Mouse (Mus musculus) kidney, postnatal 36 days (tissue): ENCODE measurements around the gene Ubl7.
A peak's percentile ranks its signal among the peaks of the same experiment; 100 is the strongest.

Experiments
- DNase-seq, 2 experiments: peaks; one replicate each; pipeline ENCODE4 v3.0.0; 2021 to 2022; ENCODE audit warnings: mixed read lengths in 2 of 2

Ubl7 gene

DNA sequence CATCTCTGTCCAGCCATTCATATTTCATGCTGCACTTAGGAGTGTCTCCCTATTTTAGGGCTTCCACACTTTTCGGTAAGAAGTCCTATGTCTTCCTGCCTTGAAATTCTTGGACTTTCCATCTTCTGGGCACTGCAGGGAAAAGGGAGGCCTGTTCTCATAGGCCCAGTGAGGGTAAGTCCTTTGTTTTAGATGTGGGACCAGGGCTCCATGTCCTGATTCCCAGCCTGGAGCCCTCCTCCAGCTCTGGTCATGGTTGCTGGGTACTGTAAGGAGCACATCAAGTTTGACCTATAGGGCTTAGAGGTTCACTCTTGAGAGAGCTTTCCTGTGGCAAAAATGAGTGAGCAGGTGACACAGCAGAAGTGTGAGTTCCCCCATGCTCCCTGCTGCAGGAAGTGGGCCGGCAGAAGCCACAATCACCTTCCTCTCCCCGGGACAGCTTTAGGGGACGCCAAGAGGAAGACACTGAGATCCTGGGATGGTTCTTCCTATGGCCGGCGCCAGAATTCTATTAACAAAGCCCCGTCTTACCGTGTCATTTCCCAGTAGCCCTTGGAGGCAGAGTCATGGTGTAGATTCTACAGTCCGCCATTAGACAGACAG lies 57.5 kb downstream of the Ubl7 start:
- no peak for DNase-seq

- no peak for DNase-seq
Measured at GRCm38 (mm10) chr9:57968783-57969542, 58.2 kb downstream of the Ubl7 start.

GRCm38 (mm10) chr9:57969736-57970495 lies 59.1 kb downstream of the Ubl7 start:
- peak; percentile 21 to 70 for DNase-seq

GRCm38 (mm10) chr9:57971413-57971812 lies 60.6 kb downstream of the Ubl7 start:
- no peak for DNase-seq

DNA sequence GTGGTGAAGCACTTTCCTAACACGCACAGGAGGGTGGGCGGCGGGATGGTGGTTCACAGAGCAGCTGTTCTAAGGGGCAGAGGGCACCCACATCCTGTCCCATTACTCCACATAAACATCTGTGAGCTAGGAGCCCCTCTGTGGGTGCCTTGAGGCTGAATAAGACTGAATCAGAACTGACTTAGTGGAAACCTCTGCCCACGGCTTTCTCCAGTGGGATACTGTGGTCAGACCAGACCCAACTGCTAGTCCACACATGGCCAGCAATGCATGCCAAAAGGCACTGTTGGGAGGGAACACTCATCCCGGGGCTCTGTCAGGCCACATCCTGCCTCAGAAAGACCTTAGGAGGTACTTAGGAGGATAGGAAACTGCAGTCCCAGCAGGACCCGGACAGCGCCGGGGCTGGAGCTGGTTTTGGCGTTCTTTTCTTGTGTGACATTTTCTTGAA lies 61.4 kb downstream of the Ubl7 start:
- DNase-seq, result peak; percentile 27 to 46

DNA sequence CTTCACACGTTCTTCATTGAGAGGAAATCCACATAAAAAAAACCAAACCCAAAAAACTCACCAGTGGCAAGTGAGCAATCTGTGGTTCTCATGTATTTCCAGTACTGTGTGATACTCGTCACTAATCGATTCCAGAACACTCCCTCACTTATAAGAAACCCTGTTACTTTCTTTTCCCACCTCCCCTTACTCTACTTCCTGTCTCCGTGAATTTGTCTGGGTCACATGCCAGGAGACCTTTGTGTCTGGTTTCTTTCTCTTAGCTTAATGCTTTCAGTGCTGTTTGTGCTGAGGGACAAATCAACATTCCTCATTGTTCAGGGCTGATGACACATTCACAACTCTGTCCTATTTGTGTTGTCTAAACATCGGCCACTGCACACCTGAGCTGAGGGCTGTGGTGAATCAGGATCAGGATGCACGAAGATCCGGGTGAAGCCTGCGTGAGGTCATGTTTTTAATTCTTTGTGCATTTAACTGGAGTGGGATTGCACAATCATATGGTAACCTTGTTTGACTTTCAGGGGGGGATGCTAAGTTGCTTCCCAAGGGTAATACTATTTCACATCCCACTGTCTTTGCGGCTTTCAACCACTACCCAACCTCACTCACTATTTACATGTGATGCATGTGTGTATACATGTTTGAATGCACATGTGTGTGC lies 62.1 kb downstream of the Ubl7 start:
- DNase-seq, result no peak

DNA sequence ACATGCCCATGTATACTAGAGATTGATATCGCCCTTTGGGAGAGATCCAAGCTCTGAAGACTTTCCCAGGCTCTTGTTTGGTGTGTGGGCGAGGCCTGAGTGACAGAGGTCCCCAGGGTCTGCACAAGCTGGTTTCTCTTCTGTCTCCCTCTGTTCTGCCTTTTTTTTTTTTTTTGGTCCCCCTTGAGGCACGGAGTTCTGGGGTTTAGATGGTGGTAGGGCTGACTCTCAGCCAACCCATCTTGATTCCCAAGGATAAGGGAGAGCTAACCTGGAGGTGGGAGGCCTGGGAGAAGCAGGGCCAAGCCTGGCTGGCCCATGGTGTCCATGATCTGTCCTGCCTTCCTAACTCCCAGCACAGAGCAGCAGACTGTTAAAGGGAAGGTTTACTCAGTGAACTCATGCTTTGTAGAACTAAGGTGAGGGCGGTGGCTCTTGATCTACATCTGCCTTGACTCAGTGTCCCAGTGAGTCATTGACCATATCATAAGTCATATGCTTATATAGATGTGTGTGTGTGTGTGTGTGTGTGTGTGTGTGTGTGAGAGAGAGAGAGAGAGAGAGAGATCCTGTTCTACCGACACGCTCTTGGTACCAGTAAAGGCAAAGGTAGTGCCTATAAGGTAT lies 62.8 kb downstream of the Ubl7 start:
- DNase-seq, result no peak

DNA sequence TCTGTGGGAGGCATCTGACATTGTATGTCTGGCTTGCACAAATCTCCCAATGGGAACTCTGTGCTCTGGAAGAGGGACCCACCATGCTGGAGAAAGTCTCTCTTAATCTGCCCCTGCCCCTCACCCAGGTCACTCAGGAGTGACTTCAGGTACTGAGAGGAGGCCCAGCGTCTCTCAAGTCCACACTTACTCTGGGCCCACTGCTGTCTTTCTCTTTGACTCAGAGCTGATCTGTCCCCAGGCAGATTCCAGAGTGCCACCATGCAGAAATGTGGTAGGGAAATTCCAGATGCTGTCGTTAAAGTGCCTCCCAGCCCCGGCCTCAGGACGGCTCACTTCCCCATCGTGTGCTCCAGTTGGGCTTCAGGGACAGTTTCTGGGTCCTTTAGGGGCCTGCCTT lies 63.4 kb downstream of the Ubl7 start:
- no peak for DNase-seq

GRCm38 (mm10) chr9:57975200-57975821 lies 64.5 kb downstream of the Ubl7 start:
- DNase-seq, result no peak

DNA sequence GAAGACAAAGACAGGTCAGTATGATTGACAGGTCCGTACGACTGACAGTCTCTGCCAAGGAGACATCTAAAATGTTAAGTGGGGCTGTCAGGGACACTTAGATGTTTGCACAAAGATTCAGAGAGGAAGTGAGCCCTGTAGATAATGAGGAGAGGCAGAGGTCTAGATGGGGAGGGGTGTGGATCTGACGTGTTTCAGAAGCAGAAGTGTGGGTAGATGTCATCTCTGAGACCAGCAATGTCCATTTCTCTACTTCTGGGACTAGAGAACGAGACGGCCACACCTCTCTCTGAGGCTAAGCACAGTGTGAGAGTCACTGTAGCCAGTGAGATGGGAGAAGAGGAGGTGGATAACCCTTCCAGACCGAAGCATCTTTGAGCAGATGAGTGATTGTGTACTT lies 67.2 kb downstream of the Ubl7 start:
- no peak for DNase-seq

DNA sequence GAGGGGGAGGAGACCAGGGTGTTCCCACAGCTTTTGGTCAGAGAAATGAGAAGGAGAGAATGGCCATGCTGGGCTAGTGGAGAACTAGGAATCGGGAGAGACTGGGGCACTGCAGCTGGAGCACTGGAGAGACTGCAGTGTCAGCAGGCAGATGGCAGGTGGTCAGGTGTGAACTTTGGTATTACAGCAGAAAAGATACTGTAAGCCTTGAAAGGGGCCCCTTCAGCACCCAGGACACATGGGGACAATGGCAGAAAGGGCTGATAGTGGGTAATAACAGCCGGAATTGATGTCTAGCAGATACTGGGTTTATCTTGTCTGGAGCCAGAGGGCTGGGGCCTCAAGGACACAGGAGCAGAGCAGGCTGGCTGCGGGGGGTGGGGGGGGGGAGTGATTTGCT lies 68.1 kb downstream of the Ubl7 start:
- DNase-seq, result no peak
